Comparison of ENCODE assay signal across 12 mouse cellular contexts in the genomic region with DNA sequence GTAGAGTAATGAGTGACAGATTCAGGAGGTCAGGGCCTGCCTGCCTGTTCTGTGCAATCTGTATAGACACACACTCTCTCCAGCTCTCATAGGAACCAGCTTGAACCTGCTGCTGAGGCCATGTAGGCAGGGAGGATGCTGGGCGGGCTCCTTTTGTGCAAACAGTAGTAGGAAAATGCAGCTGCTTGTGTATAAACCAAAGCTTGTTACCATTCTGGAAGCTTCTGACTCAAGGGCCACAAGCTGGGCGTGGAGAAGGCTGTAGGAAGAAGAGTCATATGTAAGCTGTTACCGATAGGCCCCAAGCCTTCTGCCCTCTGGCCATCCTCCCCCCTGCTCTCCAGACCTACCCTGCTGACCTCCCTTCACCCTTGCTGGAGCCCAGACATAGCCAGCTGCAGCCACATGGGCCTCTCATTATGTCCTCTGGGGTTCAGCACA. TPM values are rescaled to one million over a fixed set of nuclear protein-coding genes. Genes with fewer than 3 reads are reported as not detected.
DNase-seq lines count a peak whose midpoint lies in the region; ATAC-seq and TF ChIP-seq lines count a peak whose summit lies in the region.
"Had no signal": no experiment of that assay in that cellular context is flagged by ENCODE, and none has a peak within 500 bp of the region (broad histone marks: within the 10 kb centered on the region; RNA-seq: fewer than 3 reads in every experiment).

No protein-coding gene starts in this region.

- 51% methylated on average over 3 of the region's 3 CpGs for WGBS in stomach, embryonic 16.5 days

- H3K27me3 ChIP-seq in stomach, embryonic 16.5 days (ENCODE audit: control insufficient read depth, insufficient read depth, low read length) = no peaks in the 10 kb centered on the region
- H3K27me3 ChIP-seq: liver, embryonic 13.5 days had no signal

- H3K9ac ChIP-seq in stomach, embryonic 16.5 days (ENCODE audit: low read length) = no peak overlapping the region
- H3K9ac ChIP-seq: liver, embryonic 13.5 days had no signal

- peak; percentile 34; the same call in 1 of the 2 replicates for ATAC-seq in stomach, embryonic 16.5 days (ENCODE audit: insufficient read depth, low FRiP score)
- ATAC-seq in megakaryocyte progenitor cell, adult 5-6 weeks (replicated peaks; ENCODE audit: poor library complexity) = no peak

- no peak for TF ChIP-seq CTCF in layer of hippocampus, adult 2 months (conservative IDR thresholded peaks at IDR 0.05)

- H3K9me3 ChIP-seq in stomach, embryonic 16.5 days (replicated peaks; ENCODE audit: control insufficient read depth, low read length) = no peaks in the 10 kb centered on the region
- H3K9me3 ChIP-seq: liver, embryonic 13.5 days; megakaryocyte, embryonic 14.5 days had no signal

- no peak overlapping the region for H3K27ac ChIP-seq in layer of hippocampus, adult 2 months
- H3K27ac ChIP-seq in stomach, embryonic 16.5 days (ENCODE audit: low read length) = peak overlapping the region; percentile 15
- H3K27ac ChIP-seq: heart, adult 2 months; liver, embryonic 13.5 days had no signal

- H3K4me1 ChIP-seq in stomach, embryonic 16.5 days (ENCODE audit: control insufficient read depth, insufficient read depth, low read length) = peaks cover 33% of the 10 kb centered on the region; the same call in 1 of the 2 replicates
- H3K4me1 ChIP-seq: liver, embryonic 13.5 days; megakaryocyte, embryonic 14.5 days had no signal

- intact Hi-C loops in left cerebral cortex, postnatal 10 days (cut with DNase I) = loop anchor here (10.0 kb wide), 1 partner anchor 108 kb away; the partner anchor contains the start of gene Cdon

- H3K36me3 ChIP-seq in stomach, embryonic 16.5 days (ENCODE audit: control insufficient read depth, insufficient read depth, low read length) = no peaks in the 10 kb centered on the region
- H3K36me3 ChIP-seq: liver, embryonic 13.5 days had no signal

- DNase-seq in embryo, embryonic 10 days (ENCODE audit: low spot score) = peak; percentile 72
- no peak for DNase-seq in embryo, embryonic 11 days
- DNase-seq in layer of hippocampus, adult 9-11 months = peak; percentile 12
- DNase-seq in layer of hippocampus, adult 2 months (ENCODE audit: low spot score in 2 of 2) = no peak
- peak; percentile 31 to 53 for DNase-seq in kidney, postnatal 4 days
- DNase-seq in left cerebral cortex, postnatal 10 days (ENCODE audit: extremely low spot score in 1 of 2, low spot score in 2 of 2) = no peak
- DNase-seq: cerebellum, adult 9-11 months; liver, embryonic 13.5 days had no signal

- no peak overlapping the region for H3K4me2 ChIP-seq in stomach, embryonic 16.5 days (ENCODE audit: low read depth, low read length)
- H3K4me2 ChIP-seq: liver, embryonic 13.5 days had no signal

- no peak overlapping the region for H3K4me3 ChIP-seq in layer of hippocampus, adult 2 months
- no peak overlapping the region for H3K4me3 ChIP-seq in stomach, embryonic 16.5 days (replicated peaks; ENCODE audit: low read length)
- H3K4me3 ChIP-seq: heart, adult 2 months; liver, embryonic 13.5 days; megakaryocyte, embryonic 14.5 days had no signal

RNA-seq across cellular contexts. Expression of gene Rpusd4, which starts 49.1 kb away (rescaled TPM):
- 10 to 100 TPM; 10.9 to 11.0 TPM for total RNA-seq in layer of hippocampus, adult 2 months (2021)
- 24.5 and 25.8 TPM in 2 replicates for polyA plus RNA-seq in stomach, embryonic 16.5 days (2015; fragmentation: Nextera tagmentation; extraction: Ambion mirVana)
- 16.5 and 22.6 TPM in 2 replicates for total RNA-seq in megakaryocyte progenitor cell, adult 5-6 weeks (2015)
- 19.9 and 23.9 TPM in 2 replicates for total RNA-seq in megakaryocyte progenitor cell, adult 5-6 weeks (2017)
- total RNA-seq in left cerebral cortex, postnatal 10 days (2021) = 10 to 100 TPM in 1 of 2 experiments, 1 to 10 TPM in 1; 8.5 to 10.4 TPM

RNA-seq across cellular contexts. Expression of gene Fam118b, which starts 49.2 kb away (rescaled TPM):
- 10 to 100 TPM; 27.2 to 35.4 TPM for total RNA-seq in layer of hippocampus, adult 2 months (2021)
- polyA plus RNA-seq in stomach, embryonic 16.5 days (2015; fragmentation: Nextera tagmentation; extraction: Ambion mirVana) = 32.5 and 34.1 TPM in 2 replicates
- total RNA-seq in megakaryocyte progenitor cell, adult 5-6 weeks (2015) = 36.4 and 52.1 TPM in 2 replicates
- 12.0 TPM in 2 replicates for total RNA-seq in megakaryocyte progenitor cell, adult 5-6 weeks (2017)
- total RNA-seq in left cerebral cortex, postnatal 10 days (2021) = 10 to 100 TPM; 20.5 to 23.7 TPM

Comparison
In these comparisons a context has a peak if more than half of its experiments do, and no peak if none do; other contexts are left out.
1. DNase-seq: peak in embryo, embryonic 10 days (single experiment), layer of hippocampus, adult 9-11 months (single experiment) and kidney, postnatal 4 days (2 of 2); none in embryo, embryonic 11 days (single experiment), layer of hippocampus, adult 2 months (0 of 2) and left cerebral cortex, postnatal 10 days (0 of 2).